Mouse (Mus musculus) testis, postnatal 14 days (tissue): ENCODE results near the gene Smap1.

ENCODE experiments used
- DNase-seq: peaks from one replicate; pipeline ENCODE4 v3.0.0; 2021; ENCODE audit warnings: low spot score

Gene Smap1

DNA sequence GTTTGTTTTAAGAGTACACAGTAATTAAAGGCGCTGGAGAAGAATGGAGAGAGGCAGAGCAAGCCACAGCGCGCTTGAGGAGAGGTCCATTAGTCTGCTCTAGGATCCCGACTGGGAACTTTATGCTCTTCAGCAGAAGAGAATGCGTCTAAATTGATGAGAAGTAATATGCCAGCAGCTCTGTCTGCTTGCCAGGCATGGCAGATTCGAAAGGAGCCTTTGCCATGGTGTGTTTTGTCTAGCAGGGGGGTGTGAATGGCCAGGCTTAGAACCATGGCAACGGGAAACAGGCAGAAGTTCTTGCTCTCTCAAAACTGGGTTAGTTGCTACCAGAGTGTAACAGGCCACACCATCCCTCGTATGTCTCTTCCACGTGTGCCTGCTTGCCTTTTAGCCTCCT is 87.3 kb downstream of the Smap1 start:
- no peak for DNase-seq

DNA sequence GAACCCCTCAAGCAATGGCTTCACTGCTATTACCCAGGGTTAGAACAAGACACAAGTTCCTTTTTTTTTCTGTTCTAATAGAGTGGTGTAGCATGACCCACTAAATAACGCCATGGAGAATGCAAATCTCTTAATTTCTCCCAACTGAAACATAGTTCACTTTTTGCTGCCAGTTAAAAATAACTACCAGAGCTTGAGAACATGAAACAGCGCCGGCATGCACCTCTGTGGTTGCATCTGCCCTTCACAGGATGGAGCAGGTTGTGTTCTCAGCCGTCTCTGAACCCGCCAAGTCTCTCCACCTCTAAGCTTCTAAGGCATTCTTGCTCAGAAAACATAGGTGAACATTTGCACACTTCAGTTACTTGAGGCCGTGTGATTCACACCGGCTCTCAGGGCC is 87.9 kb downstream of the Smap1 start:
- no peak for DNase-seq

DNA sequence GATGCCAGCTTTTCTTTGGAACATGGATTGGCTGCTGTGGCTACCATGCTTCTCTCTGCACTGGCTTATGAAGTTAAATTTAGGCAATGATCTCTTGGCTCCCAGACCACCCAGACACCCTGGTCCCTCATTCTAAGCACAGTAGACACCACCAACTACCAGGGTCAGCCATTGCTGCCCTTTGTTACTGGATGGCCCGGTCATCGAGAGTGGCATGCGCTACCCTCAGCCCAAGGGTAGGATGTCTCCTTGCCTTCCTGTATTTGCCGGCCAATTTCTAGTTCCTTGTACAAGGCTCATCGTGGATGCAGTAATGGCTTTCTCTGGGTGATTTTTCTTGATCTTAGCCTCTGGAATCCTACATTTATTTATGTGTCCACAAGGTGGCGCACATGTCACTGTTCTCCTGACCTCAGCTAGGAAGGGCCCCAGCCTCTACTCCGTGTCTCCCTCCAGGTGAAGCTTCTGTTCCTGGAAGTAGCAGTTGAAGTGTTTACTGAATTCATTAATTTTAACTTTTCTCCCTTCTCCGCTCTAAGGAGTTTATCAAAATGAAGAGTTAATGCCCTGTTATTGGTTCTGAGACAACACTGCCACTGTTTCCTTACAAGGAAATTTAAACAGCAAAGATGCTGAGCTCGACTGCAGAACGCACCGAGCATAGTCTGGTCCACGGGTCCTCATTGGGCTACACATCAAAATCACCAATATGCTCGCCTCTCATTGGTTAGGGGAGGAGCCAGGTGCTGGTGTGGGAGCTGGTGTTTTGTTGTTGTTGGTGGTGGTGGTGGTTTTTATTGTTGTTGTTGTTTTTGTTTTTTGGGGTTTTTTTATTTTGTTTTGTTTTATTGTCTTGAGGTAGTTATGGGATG is 95.0 kb downstream of the Smap1 start:
- peak; percentile 37 for DNase-seq

DNA sequence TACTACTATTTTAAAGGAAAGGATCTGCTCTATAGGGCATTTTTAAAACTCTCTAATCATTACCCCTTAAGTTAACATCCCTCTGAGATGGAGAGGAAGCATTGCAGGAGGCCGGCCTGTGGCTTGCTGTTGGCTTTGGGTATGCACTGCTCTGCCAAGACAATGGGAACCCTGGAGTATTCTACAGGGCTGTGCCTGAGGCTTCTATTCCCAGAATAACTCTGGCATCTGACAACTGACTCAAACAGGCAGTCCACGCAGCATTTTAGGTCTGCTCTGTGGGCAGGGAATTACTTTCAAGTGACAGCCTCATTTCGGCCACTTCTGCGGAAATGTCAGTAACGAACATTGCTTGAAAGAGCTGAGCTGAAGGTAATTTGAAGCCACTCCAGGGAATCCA is 100.5 kb downstream of the Smap1 start:
- DNase-seq, result no peak

DNA sequence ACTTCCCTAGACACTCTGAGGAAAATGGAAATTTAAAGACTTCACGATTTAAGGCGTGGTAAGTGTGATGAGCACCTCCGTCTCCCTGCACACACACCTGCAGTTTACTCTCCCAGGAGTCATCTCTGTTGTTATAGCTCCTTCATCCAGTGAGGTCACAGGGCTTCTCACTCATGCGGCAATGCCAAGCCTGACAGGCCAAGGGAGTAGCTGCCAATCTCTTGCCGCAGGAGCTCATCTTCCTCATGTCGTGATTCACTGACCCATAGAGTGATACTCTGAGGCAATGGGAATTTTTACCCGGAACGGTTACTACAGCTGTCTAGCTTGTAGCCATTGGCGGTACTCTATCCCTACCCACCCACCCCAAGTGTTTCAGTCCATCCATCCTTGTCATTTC is 123.8 kb downstream of the Smap1 start:
- DNase-seq, result no peak
